Mouse (Mus musculus): ENCODE results near the gene Hist1h4a.

DNA sequence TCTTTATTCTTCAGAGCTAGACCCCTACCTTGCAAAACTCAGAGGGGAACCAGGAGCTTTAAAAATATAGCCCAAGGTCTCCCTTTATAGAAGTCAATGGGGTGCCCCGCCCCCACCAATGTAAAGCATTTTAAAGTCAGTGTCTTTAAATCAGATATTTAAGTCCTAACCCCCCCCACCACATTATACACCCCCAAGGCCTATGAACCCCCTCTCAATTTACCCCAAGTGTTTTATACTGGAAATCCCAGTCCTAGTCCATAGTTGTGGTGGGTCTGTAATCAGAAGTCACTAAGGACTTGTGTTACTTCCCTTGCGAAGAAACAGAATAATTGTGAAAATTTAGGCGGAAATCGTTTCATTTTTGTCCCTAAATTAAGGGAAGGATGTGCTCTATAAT is 23.0 kb downstream of the Hist1h4a start:
- TF ChIP-seq CTCF (IDR thresholded peaks at IDR 0.05; ENCODE audit: low read depth) (no peak), EP300 (IDR thresholded peaks at IDR 0.05; ENCODE audit: low read depth) (no peak)
